Mouse (Mus musculus) embryonic stem cell, embryonic (primary cell): ENCODE results near the gene Samd10.

Experiments
- CTCF ChIA-PET, 4 experiments: fragments of 300-600 bp in 2 of 4; fragments of 350-600 bp in 2 of 4; sonication (Branson Sonifier 250); formaldehyde crosslinking; loops; one replicate each; lab custom pipeline; 2022; ENCODE audit warnings: inconsistent platforms in 2 of 4; lab: Charles Lee
- POLR2A ChIA-PET, 4 experiments: fragments of 300-600 bp in 2 of 4; fragments of 350-600 bp in 2 of 4; sonication (Branson Sonifier 250); formaldehyde crosslinking; loops; one replicate each; lab custom pipeline; 2022; ENCODE audit warnings: antibody characterized with exemption in 4 of 4, inconsistent platforms in 1 of 4; lab: Charles Lee

Samd10 gene

DNA sequence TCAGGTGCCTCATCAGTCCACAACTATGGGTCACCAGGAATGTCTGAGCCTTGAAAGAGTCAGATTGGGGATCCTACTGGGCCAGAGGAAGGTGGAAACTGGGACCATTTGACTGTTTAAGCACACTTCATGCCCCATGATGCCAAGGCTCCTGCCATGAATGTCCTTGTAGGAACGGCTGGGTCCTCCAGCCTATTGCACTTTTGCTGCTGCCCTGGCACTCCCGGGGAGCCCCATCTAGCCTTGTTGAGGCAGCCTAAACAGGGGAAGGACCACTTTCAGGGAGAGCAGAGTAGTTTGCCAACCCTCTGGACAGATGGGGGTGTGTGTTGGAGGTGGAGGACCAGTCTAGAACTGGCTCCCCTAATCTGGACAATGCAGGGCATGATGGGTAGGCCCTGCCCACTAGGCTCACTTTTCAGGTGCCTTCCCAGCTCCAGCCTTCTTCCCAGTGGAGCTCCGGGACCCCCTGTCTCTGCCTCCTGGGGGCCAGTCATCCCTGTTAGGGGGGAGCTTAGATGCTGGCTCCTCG lies 14.5 kb downstream of the Samd10 start, which contains the start of gene Uckl1:
Gene Uckl1, minus strand, starts transcription at position 482 of the 532 bp plus-strand sequence.
- ChIA-PET POLR2A (interaction anchor here in 2 of 4 experiments (0.8 to 5.9 kb wide), 6 partner anchors 11 to 65 kb away, joined by 3 to 46 read pairs (median 9); partner anchors contain the start of genes Samd10 (in 2 of the 2) and Dnajc5 (in 1 of the 2)), CTCF (interaction anchor here in 2 of 4 experiments (0.6 to 1.6 kb wide), 2 partner anchors 11 to 316 kb away, joined by 5 to 11 read pairs; no protein-coding TSS in a partner anchor)

DNA sequence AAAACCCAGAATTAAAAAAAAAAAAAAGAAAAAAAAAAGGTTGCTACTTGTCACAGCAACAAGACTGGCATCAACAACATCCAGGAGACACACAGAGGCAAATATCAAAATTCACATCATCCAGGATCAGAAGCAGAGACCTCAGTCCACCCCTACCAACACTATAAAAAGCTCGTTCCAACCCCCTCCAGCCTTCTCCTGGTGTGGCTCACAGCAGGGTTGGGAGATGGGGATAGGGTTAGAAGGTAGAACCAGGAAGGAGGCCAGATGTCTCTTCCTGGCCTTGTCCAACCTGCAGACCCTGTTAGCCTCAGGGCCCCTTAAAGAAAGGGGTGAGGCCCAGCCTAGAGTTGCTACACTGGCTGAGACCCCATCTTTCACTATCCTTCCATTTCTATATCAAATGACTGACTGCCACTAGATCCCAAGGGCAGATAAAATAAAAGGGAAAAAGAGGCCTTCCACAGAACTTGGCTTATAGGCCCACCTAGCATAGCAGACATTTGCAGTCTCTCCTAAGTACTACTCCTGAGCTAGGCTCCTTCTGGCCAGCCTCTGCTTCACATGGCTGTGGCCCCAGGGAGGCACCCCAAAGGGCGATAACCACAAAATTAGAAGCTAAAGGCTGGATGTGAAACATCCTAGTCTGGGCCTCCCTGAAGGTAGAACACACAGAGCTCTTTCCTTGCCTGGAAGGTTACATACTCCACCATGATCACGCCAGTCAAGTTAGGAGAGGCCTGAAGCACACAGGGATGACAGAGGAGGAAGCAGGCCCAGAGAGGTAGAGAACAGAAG lies 15.4 kb downstream of the Samd10 start:
- ChIA-PET CTCF (no interaction called here), POLR2A (interaction anchor here (0.7 to 5.9 kb wide), 7 partner anchors 15 to 818 kb away, joined by 3 to 46 read pairs (median 5); partner anchors contain the start of genes Dnajc5 (in 1 of the 4) and Samd10 (in 1 of the 4))

GRCm38 (mm10) chr2:181582939-181583338 lies 16.1 kb downstream of the Samd10 start:
- POLR2A ChIA-PET = interaction anchor here (0.7 to 5.9 kb wide), 10 partner anchors 9 to 201 kb away, joined by 3 to 46 read pairs (median 6); partner anchors contain the start of genes Dnajc5 (in 2 of the 4) and Samd10 (in 1 of the 4)
- CTCF ChIA-PET = interaction anchor here in 1 of 4 experiments (1.0 kb wide), 1 partner anchor 61 kb away, joined by 3 read pairs; no protein-coding TSS in a partner anchor

- ChIA-PET POLR2A (interaction anchor here in 3 of 4 experiments (0.9 to 5.9 kb wide), 10 partner anchors 9 to 469 kb away, joined by 3 to 46 read pairs (median 6); partner anchors contain the start of genes Dnajc5 (in 2 of the 3) and Samd10 (in 1 of the 3)), CTCF (interaction anchor here in 3 of 4 experiments (0.8 to 1.9 kb wide), 4 partner anchors 17 to 96 kb away, joined by 3 to 8 read pairs (median 3); partner anchors contain the start of gene Samd10 (in 1 of the 3))
Measured at GRCm38 (mm10) chr2:181582358-181582757, 16.7 kb downstream of the Samd10 start.

- ChIA-PET CTCF (interaction anchor here in 3 of 4 experiments (0.5 to 3.6 kb wide), 19 partner anchors 10 to 427 kb away, joined by 3 to 28 read pairs (median 3); partner anchors contain the start of genes Samd10 (in 2 of the 3), Dnajc5 (in 1 of the 3) and Ppdpf (in 1 of the 3)), POLR2A (interaction anchor here (0.8 to 5.9 kb wide), 21 partner anchors 8 to 468 kb away, joined by 3 to 46 read pairs (median 5); partner anchors contain the start of genes Dnajc5 (in 3 of the 4), Samd10 (in 2 of the 4), Ppdpf (in 1 of the 4) and Prpf6 (in 1 of the 4))
Measured at GRCm38 (mm10) chr2:181581402-181582120, 17.5 kb downstream of the Samd10 start.

GRCm38 (mm10) chr2:181581016-181581401 lies 18.0 kb downstream of the Samd10 start:
- CTCF ChIA-PET = interaction anchor here (0.6 to 3.6 kb wide), 22 partner anchors 9 to 427 kb away, joined by 3 to 28 read pairs (median 3); partner anchors contain the start of genes Dnajc5 (in 1 of the 4), Ppdpf (in 1 of the 4) and Samd10 (in 1 of the 4)

GRCm38 (mm10) chr2:181580131-181580772 lies 18.8 kb downstream of the Samd10 start:
- ChIA-PET POLR2A (interaction anchor here (0.6 to 5.9 kb wide), 25 partner anchors 8 to 613 kb away, joined by 3 to 46 read pairs (median 4); partner anchors contain the start of genes Dnajc5 (in 2 of the 4), Samd10 (in 2 of the 4), Arfgap1 (in 1 of the 4) and Arfrp1 (in 1 of the 4)), CTCF (interaction anchor here (0.6 to 3.6 kb wide), 21 partner anchors 8 to 340 kb away, joined by 3 to 28 read pairs (median 3); partner anchors contain the start of genes Dnajc5 (in 1 of the 4) and Samd10 (in 1 of the 4))

More at GRCm38 (mm10) chr2:181581016-181581401, 18.0 kb downstream of the Samd10 start:
- POLR2A ChIA-PET = interaction anchor here (0.6 to 5.9 kb wide), 27 partner anchors 9 to 614 kb away, joined by 3 to 46 read pairs (median 4); partner anchors contain the start of genes Dnajc5 (in 3 of the 4), Samd10 (in 2 of the 4), Arfgap1 (in 1 of the 4) and Arfrp1 (in 1 of the 4)

GRCm38 (mm10) chr2:181579681-181580080 lies 19.3 kb downstream of the Samd10 start:
- ChIA-PET CTCF (interaction anchor here in 3 of 4 experiments (0.8 to 3.6 kb wide), 7 partner anchors 11 to 168 kb away, joined by 3 to 28 read pairs (median 3); no protein-coding TSS in a partner anchor), POLR2A (interaction anchor here in 3 of 4 experiments (0.5 to 5.9 kb wide), 9 partner anchors 7 to 80 kb away, joined by 3 to 46 read pairs (median 6); partner anchors contain the start of genes Dnajc5 (in 1 of the 3) and Samd10 (in 1 of the 3))

DNA sequence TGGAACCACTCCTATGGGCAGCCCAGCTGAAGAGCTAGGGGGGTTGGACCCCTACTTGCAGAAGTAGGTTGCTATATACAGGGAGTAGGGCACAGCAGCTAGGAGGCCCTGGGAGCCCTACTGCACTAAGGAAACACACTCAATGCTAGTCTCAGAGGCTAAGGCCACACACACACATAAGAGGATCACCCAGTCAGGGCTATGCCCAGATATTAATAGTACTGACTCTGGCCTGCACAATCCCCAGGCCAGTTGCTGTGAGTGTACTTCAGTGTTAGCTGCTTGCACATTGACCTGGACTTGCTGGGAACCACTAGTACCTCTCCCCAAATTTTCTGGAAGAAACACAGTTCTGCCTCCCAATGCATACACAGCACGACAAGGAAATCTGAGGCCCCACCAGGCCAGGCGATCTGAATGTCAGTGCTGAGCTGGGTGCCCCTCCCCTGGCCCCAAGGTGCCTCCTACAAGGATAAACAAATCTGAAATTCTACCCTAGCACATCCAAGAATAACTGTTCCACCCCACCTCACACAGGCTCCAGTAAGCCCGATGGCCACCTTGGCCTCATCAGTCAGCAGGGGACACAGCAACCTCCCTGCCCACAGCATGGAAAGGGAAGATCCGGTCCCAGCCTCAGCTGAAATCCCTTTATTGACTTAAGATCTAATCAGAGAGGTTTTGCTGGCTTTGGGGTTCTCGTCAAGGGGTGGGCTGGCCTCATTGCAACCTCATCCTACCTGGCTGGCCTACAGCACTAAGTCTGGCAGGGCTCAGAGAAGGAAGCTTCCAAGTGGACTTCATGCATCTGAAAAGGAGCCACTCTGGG lies 20.0 kb downstream of the Samd10 start:
- ChIA-PET CTCF (interaction anchor here in 3 of 4 experiments (1.1 to 3.6 kb wide), 6 partner anchors 10 to 100 kb away, joined by 3 to 28 read pairs (median 4); no protein-coding TSS in a partner anchor), POLR2A (interaction anchor here in 3 of 4 experiments (0.5 to 5.1 kb wide), 12 partner anchors 10 to 213 kb away, joined by 3 to 46 read pairs (median 4); partner anchors contain the start of genes Arfrp1 (in 1 of the 3) and Samd10 (in 1 of the 3))

DNA sequence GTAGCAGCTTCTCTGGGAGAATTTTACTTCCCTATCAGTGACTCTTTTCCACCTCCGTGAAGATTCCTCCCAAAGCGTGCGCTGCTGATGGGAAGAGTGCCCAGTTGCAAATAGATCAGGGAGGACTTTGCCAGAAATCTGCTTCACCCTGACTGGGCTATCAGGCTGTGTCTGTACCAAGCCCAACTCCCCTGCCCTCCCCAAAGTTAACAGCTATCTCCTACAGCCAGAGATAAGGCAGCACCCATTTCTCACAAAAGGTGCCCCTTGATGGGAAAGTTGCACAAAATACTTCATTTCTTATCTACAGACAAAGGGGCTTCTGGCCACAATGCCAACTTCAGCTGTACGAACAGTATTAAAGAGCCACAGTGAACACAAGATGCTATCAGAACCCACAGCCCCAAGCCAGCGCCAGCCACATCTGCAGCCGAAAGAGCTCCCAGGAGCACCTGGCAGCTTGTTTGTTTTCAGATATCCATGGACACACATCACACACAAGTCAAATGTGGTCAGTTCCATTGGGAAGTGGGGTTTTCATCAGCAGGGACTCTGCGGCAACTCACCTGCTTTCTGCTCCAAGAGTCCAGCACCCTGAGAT lies 20.9 kb downstream of the Samd10 start:
- CTCF ChIA-PET = interaction anchor here (0.9 to 3.2 kb wide), 7 partner anchors 10 to 55 kb away, joined by 3 to 22 read pairs (median 4); no protein-coding TSS in a partner anchor
- POLR2A ChIA-PET = interaction anchor here in 3 of 4 experiments (1.1 to 3.9 kb wide), 10 partner anchors 9 to 213 kb away, joined by 3 to 20 read pairs (median 4); partner anchors contain the start of gene Arfrp1 (in 1 of the 3)

- CTCF ChIA-PET = interaction anchor here (0.6 to 3.2 kb wide), 8 partner anchors 9 to 39 kb away, joined by 3 to 22 read pairs (median 5); no protein-coding TSS in a partner anchor
- POLR2A ChIA-PET = interaction anchor here in 3 of 4 experiments (0.6 to 3.9 kb wide), 12 partner anchors 8 to 66 kb away, joined by 3 to 20 read pairs (median 4); partner anchors contain the start of gene Dnajc5 (in 1 of the 3)
Measured at GRCm38 (mm10) chr2:181577126-181577525, 21.9 kb downstream of the Samd10 start.

- ChIA-PET POLR2A (interaction anchor here in 2 of 4 experiments (0.6 to 3.9 kb wide), 7 partner anchors 8 to 65 kb away, joined by 3 to 20 read pairs (median 6); partner anchors contain the start of gene Dnajc5 (in 1 of the 2)), CTCF (interaction anchor here in 3 of 4 experiments (0.7 to 3.2 kb wide), 5 partner anchors 8 to 38 kb away, joined by 3 to 22 read pairs (median 5); no protein-coding TSS in a partner anchor)
Measured at GRCm38 (mm10) chr2:181576613-181577012, 22.4 kb downstream of the Samd10 start.

- POLR2A ChIA-PET = interaction anchor here in 1 of 4 experiments (1.3 to 1.5 kb wide), 2 partner anchors 26 to 55 kb away, joined by 4 to 6 read pairs; partner anchors contain the start of gene Dnajc5
- CTCF ChIA-PET = interaction anchor here in 2 of 4 experiments (0.6 to 0.7 kb wide), 2 partner anchors 104 kb away, joined by 3 read pairs; no protein-coding TSS in a partner anchor
Measured at GRCm38 (mm10) chr2:181574921-181575545, 24.0 kb downstream of the Samd10 start.
